Mouse (Mus musculus): ENCODE measurements around the gene Spint2. TPM values are rescaled to one million over a fixed set of nuclear protein-coding genes. Genes with fewer than 3 reads are reported as not detected.

Spint2 gene
- total RNA-seq (2023), result 56.9 TPM

GRCm38 (mm10) chr7:29281201-29282073 is at the start of gene Spint2:
TSS of gene Spint2 (minus strand) at chr7:29281912.

GRCm38 (mm10) chr7:29303738-29304462 is 22.2 kb upstream of the Spint2 start, which contains the start of gene Dpf1:
TSS of gene Dpf1 (plus strand) at chr7:29303951.

GRCm38 (mm10) chr7:29288942-29289638 is 7.4 kb upstream of the Spint2 start, which contains the start of gene Ppp1r14a:
TSS of gene Ppp1r14a (plus strand) at chr7:29289308.

GRCm38 (mm10) chr7:29248261-29248841 is 33.4 kb downstream of the Spint2 start, which contains the start of gene 2200002D01Rik:
TSS of gene 2200002D01Rik (minus strand) at chr7:29248466.

DNA sequence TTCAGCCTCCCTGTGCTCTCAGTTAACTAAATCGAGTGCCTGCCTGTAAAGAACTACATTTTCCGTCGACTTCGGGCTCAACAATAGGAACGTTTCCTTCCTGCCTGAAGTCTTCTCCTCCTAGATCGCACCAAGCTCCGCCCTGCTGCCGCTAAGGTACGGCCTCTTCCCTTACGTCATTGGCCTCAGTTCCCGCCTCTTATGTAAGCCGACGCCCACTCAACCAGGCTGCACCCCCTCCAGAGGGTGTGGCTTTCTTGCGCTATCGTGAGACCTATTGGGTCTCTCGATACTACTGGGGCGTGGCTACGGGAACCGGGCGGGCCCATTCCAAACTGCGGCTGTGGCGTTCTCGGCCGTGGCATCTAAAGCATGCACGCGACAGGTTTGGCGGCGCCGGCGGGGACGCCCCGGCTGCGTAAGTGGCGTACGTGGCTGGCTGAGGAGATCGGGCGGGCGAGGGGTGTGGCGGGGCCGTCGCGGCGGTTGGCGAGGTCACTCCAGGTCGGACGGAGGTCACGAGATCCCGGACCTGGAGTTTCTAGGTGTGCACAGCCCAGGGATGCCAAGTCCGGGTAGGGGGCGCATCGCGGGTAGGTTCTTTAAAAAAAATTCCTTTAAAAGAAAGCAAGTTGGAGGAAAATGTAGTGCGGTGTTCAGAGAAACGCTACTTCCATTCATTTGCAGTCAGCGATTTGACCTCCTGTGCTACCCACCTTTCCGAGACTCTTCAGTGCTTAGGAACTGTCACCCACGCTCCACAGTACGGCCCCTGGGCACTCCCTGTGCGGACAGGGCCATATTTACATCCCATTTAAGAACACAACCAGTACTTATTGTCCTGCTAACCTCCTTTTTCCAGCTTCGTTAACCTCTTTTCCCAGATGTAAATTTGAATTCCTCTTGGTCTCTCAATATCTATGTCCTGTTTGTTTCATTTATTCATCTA is 43.4 kb downstream of the Spint2 start, which contains the start of gene Yif1b:
Yif1b (plus strand) TSS at position 311 of the 949 bp plus-strand sequence.

DNA sequence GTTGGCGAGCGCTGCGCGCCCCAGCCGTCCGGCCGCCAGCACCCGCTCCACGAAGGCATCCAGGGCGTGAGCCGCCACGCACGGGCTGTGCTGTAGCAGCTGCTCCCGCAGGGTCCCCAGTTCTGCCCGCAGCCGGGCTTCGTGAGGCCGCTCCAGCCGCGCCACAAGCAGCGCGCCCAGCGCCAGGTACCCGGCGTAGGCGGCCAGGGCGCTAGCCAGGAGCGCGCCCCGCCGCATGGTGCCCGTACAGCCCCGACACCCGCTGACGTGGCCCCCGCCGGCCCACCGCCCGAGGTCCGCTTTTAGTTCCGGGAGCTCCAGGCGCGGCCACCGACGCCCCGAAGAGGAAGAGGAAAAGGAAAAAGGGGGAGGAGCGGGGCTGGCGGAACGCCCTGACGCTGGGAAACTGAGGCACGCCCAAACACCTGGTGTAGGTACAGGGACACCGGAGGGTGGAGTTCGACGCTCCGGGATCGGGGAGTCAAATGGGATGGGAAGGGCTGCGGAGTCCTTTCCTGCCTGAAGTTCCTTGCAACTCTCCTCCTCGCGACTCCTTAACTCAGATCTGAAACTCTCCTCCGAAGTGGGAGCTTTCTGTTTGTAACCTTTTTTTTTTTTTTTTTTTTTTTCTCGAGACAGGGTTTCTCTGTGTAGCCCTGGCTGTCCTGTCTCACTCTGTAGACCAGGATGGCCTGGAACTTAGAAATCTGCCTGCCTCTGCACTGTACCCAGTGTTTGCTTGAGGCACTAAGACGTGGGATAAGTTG is 49.3 kb downstream of the Spint2 start, which contains the start of gene Kcnk6:
Kcnk6 (minus strand) TSS at position 269 of the 767 bp plus-strand sequence.

DNA sequence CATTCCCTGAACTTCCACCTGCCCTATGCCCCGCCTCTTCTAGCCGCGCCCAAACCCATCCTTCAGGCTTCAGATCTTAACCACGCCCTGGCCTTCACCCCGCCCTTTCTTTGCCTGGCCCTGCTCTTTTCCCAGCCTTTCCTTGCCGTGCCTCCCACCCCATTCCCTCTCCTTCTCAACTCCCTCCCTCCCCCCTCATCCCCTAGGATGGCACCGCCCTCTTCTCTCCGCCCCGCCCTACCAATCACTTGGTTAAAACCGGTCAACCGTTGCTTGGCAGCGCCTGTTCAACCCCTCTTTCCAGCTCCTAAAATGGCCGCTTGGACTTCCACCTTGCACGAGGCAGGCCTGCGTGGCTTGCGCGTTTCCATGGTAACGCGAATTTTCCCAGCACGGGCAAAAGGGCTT is 68.0 kb downstream of the Spint2 start, which contains the start of gene Catsperg1:
Catsperg1 (minus strand) TSS at position 361 of the 408 bp plus-strand sequence.

Other genes starting within 250 kb of the Spint2 start
- gene Ryr1, start 156.7 kb downstream of the Spint2 start, total RNA-seq (2023), result 0.09 TPM
- 2.7 TPM for gene Rasgrp4, start 147.1 kb downstream of the Spint2 start, total RNA-seq (2023)
- gene Fam98c, start 125.7 kb downstream of the Spint2 start, total RNA-seq (2023), result 34.4 TPM
- not detected for gene Ggn, start 111.7 kb downstream of the Spint2 start, total RNA-seq (2023)
- 2.6 TPM for gene Spred3, start 111.5 kb downstream of the Spint2 start, total RNA-seq (2023)
- gene Psmd8, start 101.2 kb downstream of the Spint2 start, total RNA-seq (2023), result 144 TPM
- gene Catsperg1, start 67.9 kb downstream of the Spint2 start, total RNA-seq (2023), result 0.83 TPM
- gene Kcnk6, start 49.4 kb downstream of the Spint2 start, total RNA-seq (2023), result 0.31 TPM
- gene Yif1b, start 43.6 kb downstream of the Spint2 start, total RNA-seq (2023), result 20.1 TPM
- gene 2200002D01Rik, start 33.4 kb downstream of the Spint2 start, total RNA-seq (2023), result 1.4 TPM
- not detected for gene Ppp1r14a, start 7.4 kb upstream of the Spint2 start, total RNA-seq (2023)
- gene Dpf1, start 22.0 kb upstream of the Spint2 start, total RNA-seq (2023), result not detected
- 47.0 TPM for gene Sipa1l3, start 236.7 kb upstream of the Spint2 start, total RNA-seq (2023)